Mouse (Mus musculus) kidney, adult 2 months (tissue): ENCODE measurements around the gene Defb48.

Source experiments
- CTCF ChIP-seq: fragments of 200-500 bp; conservative IDR thresholded peaks from 2 replicates; pipeline ENCODE4 v1.5.1; 2011; ENCODE audit warnings: low read depth, mild to moderate bottlenecking, control low read depth, low read length, moderate library complexity, mixed read lengths; ENCODE audit not compliant: insufficient read depth, insufficient read length
- POLR2A ChIP-seq: fragments of 200-500 bp; IDR thresholded peaks from one replicate; pipeline ENCODE4 v1.6.1; 2011; ENCODE audit warnings: low read depth, low read length, control low read depth

GRCm38 (mm10) chr14:62940383-62941074 is 43.8 kb downstream of the Defb48 start:
- no peak for TF ChIP-seq POLR2A
- no peak for TF ChIP-seq CTCF
